Mouse (Mus musculus) spleen, adult 2 months (tissue): ENCODE data around the gene Prkg1.

Source experiments
- CTCF ChIP-seq: fragments of 200-500 bp; IDR thresholded peaks from 2 replicates; pipeline ENCODE4 v1.5.1; 2011; ENCODE audit warnings: mild to moderate bottlenecking, inconsistent platforms; ENCODE audit not compliant: insufficient read depth, insufficient read length, insufficient replicate concordance; ENCODE audit errors: extremely low read depth
- POLR2A ChIP-seq: fragments of 200-500 bp; IDR thresholded peaks from 2 replicates; pipeline ENCODE4 v1.6.1; 2011; ENCODE audit warnings: low read depth, low read length, inconsistent platforms

GRCm38 (mm10) chr19:31361575-31361974 is 403.3 kb downstream of the Prkg1 start:
- TF ChIP-seq POLR2A, result no peak
- TF ChIP-seq CTCF, result no peak
